Mouse (Mus musculus) urinary bladder, postnatal 10 days (tissue): Measurements from ENCODE around the gene Pick1.

Experiments
- DNase-seq: peaks from one replicate; pipeline ENCODE4 v3.0.0; 2022; ENCODE audit warnings: low spot score

Pick1 gene

GRCm38 (mm10) chr15:79229058-79229821, at the start of gene Pick1, which contains the start of gene Gm49486:
Pick1 (plus strand) TSS chr15:79229173.
Gm49486 (plus strand) TSS chr15:79229391.
- DNase-seq: peak; percentile 49

DNA sequence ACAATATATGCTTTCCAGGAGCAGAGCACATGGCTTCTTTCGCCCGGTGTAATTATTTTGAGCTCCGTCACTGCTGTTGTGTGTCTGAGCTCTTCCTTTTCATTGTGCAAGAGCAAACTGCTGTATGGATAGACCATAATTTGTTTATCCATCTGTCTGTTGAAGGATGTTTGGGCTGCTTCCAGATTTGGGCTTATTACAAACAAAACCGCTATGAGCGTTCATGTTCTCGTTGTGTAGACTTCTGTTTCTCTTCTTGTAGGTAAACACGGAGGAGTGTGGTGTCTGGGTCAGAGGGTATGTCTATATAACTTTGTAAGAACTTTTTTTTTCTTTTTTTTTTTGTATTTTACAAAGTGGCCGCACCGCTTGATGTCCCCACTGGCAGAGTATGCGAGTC, 43.8 kb upstream of the Pick1 start:
- DNase-seq: no peak

- no peak for DNase-seq
Observed at GRCm38 (mm10) chr15:79187819-79188218, 41.2 kb upstream of the Pick1 start.

DNA sequence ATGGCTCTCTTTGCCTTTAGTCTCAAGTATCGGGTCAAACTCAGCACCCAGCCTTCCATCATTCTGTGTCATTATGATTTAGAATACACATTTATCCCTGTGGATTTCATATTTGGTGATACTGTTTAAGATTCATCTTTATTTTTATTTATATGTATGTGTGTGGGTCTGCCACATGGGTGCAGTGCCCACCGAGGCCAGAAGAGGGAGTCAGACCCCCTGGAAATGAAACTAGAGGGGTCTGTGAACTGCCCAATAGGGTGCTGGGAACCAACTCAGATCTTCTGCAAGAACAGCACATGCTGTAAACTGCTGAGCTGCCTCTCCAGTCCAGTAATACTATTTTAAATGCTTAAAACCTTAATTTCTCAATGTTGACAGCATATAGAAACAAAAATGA, 37.5 kb upstream of the Pick1 start:
- DNase-seq: no peak

DNA sequence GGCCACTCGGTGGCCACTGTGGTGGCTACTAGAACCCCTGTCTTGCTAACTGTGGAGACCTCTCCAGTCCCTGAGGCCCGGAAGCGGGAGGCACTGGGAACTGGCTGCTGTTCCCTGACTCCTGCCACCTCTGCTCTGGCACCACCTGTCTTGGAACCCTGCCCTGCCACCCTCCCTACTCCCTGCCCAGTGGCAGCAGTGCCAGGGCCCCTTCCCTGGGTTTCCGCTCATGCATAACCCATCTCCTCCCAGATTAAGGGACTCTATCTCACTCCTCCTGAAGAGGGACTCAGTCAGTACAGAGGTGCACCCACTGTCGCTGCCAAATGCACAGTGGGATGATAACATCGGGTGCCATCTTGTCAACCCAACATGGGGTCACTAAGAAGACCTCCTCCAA, 36.5 kb upstream of the Pick1 start:
- no peak for DNase-seq

GRCm38 (mm10) chr15:79192885-79193845, 35.8 kb upstream of the Pick1 start:
- no peak for DNase-seq

DNA sequence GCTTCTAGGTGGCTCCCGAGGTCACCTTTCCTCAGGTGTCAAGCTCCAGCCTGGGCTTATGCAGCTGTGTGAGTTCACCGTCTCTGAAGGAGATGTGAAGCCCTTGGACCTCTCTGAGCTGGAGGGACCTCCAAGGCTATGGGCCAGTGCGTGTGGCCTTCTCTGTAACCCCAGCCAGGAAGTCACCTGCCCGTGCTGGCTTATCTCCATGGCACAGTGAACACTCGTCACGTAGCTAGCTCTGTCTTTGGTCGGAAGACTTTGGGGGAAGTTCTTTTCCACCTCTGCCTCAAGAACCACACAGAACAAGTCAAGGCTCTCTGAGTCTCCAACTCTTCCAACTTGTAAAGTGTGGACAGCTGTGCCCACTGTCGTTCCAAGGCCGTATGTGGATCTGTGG, 34.9 kb upstream of the Pick1 start:
- no peak for DNase-seq

- no peak for DNase-seq
Observed at GRCm38 (mm10) chr15:79194946-79195345, 34.0 kb upstream of the Pick1 start.

- DNase-seq: no peak
Observed at GRCm38 (mm10) chr15:79195492-79195891, 33.5 kb upstream of the Pick1 start.

DNA sequence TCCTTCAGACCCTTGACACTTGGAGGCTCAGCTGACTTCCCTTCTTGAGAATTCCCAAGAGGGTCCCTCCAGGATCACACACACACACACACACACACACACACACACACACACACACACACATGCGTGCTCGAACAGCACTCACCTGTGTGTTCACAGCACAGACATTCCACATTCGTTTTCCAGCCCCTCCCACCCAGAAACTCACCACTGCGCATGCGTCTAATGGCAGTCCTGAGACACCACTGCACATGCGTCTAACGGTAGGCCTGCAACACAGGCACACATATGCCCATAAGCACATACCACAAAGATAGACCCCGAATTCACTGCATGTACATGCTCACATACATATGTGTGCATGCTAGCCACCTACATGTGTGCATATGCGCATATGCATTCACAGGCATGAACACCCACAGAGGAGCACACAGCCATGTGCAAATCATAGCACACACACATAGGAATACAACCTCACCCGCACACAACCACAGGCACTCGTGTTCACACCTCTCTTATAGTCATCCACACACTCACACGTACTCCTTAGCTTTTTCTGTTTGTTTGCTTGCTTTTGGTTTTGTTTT, 29.5 kb upstream of the Pick1 start:
- no peak for DNase-seq

DNA sequence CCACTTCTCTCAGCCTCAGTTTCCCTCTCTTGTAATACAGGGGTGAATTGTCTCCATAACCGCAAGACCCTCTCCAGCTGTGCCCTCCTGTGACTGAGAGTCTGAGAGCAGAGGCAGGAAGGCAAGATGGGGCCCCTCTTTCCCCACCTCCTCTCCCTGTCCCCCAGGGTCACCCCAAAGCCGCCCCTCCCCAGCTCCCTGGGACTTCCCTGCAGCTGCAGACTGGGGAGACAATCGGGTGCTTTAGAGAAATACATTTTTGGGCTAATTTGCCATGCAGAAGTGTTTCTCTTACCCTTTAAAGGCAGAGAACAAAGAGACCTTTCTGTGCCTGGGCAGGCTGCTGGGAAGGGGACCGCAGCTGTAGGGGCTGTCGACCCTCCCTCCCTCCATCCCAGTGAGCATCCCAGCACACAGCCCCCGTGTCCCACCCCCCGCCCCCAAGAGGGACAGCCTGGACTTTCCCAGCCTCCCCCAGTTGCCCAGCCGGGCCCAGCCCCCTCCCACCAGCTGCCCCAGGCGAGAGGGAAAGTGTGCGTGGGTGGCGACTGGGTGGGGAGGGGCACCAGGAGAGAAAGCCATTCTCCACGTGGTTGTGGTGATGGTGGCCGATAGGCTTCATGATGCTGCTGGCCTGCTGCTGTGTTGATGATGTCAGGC, 27.4 kb upstream of the Pick1 start:
- no peak for DNase-seq

- DNase-seq: no peak
Observed at GRCm38 (mm10) chr15:79202575-79202974, 26.4 kb upstream of the Pick1 start.

DNA sequence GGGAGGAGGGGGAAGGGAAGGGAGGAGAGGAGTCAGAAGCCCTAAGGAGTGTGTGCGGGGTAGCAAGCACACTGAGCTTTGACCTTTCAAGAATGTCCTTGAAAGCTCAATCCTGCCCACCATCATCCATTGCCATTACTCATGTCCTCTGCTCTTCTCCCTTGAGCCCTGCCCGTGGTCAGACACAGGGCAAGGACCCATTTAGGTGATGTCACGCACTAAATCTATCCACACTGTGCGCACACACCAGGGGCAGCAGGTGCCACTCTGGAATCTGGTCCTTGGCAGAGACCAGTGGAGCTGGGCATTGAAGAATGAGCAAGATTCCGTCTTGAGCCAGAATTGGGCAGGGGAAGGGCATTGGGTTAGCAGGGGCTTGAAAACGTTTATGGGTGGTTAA, 20.8 kb upstream of the Pick1 start:
- DNase-seq: no peak

DNA sequence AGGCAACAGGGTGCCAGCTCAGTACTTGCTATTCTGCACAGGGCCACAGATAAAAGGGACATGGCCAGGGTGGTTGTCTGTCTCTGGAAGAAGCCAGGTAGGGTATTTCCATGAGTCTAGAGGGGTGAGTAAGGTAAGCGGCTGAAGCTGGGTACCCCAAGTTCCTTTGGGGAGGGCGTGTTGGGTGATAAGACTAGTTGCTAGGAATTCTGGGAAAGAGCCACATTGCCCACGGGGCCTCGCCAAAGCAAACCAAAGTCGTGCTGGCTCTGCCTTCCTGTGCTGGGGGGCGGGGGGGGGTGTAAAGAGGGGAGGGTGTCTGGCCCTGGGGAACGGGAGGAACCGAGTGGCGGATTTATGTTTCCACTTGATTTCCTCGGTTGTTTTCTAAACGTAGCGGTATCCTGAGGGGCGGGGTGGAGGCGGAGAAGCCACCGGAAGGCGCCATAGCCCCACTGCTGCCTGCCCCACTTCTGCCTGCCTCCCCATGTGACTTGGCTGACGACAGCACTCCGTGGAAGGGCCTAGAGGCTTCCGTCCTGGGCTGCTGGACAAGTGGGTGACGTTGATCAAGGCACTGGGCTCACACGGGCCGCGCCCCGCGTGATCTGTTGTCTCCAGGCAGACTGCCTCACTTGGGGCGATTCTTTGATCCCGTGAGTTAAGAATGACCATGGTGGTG, 20.1 kb upstream of the Pick1 start:
- DNase-seq: no peak

GRCm38 (mm10) chr15:79210357-79210756, 18.6 kb upstream of the Pick1 start:
- no peak for DNase-seq

- no peak for DNase-seq
Observed at GRCm38 (mm10) chr15:79212750-79213446, 16.1 kb upstream of the Pick1 start.

DNA sequence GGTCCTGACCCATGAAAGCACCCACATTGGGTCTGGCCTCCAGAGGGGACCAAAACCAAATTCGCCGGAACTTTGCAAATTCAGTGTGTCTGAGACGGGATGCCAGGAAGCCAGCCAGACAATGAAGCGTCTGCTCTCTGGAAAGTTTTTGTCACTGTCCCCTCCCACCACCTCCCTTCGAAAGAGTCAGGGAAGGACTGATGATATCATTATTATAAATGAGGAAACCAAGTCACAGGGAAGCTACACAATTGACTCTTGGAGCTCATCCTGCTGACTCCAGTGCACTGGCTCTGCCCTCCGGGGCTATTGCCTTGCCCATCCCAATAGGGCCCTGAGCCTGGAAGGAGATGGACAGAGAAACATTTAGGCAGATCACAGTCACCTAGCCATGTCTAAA, 15.4 kb upstream of the Pick1 start:
- no peak for DNase-seq

DNA sequence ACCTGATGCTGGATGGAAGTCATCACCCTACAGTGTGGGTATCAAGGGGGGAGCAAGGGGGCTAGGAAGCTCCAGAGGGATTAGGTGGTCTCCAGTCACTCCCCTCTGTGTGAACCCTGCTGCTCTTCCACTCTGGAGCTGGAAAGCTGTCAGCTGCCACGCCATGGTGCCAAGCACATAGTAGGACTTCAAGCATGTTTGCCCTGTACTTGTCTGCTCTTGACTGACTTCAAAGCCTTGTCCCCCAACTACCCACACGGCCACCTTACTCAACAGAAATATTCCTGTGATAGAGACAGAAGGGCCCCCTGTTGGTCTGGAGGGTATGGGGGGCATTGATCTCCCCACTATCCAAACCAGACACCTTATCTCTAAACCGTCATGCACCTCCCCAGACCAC, 12.8 kb upstream of the Pick1 start:
- no peak for DNase-seq

- DNase-seq: no peak
Observed at GRCm38 (mm10) chr15:79219572-79219971, 9.4 kb upstream of the Pick1 start.

DNA sequence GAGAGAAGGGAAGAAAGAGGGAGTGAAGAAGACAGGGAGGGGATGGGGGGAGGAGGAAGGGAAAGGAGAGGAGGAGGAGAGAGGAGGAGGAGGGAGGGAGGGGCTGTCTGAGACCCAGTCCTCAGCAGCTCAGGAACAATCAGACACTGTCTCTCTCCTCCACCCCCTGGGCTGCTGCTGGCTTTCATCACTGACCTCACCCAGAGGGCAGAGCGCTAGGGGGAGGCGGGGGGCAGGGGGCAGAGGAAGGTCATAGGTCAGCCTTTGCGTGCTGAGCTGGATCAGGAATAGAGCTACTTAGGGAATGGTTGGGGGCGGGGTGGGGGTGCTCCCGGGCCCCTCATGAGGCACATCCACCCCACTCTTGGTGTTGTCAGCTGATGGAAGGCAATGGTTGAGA, 5.3 kb upstream of the Pick1 start:
- no peak for DNase-seq

- peak; percentile 53 for DNase-seq
Observed at GRCm38 (mm10) chr15:79224685-79225084, 4.3 kb upstream of the Pick1 start.
